Mouse (Mus musculus): ENCODE measurements at regions not wholly inside any gene's neighbourhood (a gene's known extent, or its start where the extent isn't known, plus 50 kb on each side); places are given as distances from the start of the nearest gene placed in this dataset.

DNA sequence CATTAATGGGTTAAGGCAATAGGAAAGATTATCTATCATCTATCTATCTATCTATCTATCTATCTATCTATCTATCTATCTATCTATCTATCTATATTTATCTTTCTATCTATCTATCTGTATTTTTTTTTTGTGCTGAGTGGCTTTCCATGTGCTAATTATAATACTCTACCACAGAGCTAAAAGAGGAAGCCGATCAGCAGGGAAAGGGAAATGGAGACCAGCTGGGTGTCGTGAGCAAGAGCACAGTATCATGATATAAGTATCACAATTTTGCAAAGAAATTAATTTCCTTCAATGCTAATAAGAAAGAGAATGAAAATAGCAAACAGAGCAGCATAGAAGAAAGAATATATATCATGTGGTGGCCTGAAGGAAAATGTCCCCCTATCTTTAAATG lies 69.6 kb downstream of the Cldn1 start:
- no peak for DNase-seq (ENCODE audit: low read depth, low spot score)

DNA sequence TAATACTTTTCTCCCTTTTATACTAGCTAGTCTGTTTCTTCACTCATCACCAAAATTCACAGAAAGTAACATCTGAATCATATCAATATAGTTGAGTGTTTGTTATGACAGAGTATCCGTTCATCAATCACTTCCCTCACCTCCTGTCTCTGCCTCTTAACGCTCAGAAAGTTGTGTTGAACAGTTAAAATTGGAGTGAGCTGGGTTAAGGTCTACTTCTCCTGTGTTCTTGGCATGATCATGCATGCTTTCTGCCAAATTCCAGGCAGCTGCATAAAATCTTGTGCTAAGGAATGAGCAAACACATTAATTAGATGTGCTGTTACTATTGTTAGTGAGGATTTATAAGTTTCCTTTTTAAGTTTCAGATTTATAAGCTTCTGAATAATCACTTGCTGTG lies 79.9 kb downstream of the Cldn1 start:
- DNase-seq (ENCODE audit: low read depth, low spot score) = no peak

DNA sequence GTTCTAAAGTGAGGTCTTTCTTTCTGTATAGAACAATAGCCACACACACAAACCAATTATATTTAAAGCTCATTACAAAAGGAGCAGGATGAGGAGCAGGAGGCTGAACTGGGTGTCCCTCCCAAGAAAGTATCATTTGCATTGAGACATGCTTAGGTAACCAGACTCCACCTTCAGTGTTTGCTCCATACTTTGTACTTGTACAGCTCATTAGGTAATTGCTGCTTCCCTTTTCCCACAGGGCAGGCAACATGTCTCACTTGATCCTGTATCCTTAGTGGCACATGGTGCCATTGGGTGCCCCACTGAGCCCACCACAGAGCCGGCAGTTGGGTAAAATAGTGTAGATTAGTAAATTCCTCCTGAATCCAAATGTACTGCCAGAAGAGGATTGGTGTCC lies 86.0 kb downstream of the Cldn1 start:
- no peak for DNase-seq (ENCODE audit: low read depth, low spot score)

DNA sequence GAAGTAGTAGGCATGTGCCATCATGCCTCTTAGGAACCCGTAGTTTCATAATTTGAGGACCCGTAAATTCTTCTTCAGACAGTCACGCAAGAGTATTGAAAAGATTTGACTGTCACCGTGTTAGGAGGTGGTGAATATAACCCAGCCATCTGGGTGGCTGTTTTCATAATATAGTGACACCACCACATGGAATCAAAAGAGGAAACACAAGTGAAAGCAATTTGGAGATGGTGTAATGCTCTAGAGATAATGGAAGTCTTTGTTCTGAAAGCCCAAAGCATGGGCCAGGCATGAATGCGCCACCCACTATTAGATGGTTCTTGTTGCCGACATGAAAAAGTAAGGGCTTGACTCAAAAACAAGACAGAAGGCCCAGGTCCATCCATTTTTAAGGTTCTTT lies 86.9 kb downstream of the Cldn1 start:
- DNase-seq (ENCODE audit: low read depth, low spot score) = no peak

DNA sequence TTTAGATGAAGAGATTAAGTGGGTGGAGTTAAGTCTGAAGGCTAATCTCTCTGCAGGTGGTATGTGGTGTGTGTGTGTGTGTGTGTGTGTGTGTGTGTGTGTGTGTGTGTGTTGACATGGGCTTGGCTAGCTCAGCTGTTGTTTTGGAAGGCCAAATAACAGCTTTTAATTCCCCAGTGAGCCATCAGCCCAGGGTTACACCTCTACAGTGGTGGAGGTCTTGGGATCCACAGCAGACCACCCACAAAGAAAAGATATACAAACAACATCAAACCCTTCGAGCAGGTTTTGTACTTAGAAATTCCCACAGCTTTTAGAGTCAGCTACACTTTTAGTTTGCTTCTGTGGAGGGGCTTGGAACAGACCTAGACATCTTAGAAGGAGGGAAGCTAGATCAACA lies 89.2 kb downstream of the Cldn1 start:
- DNase-seq (ENCODE audit: low read depth, low spot score) = no peak

DNA sequence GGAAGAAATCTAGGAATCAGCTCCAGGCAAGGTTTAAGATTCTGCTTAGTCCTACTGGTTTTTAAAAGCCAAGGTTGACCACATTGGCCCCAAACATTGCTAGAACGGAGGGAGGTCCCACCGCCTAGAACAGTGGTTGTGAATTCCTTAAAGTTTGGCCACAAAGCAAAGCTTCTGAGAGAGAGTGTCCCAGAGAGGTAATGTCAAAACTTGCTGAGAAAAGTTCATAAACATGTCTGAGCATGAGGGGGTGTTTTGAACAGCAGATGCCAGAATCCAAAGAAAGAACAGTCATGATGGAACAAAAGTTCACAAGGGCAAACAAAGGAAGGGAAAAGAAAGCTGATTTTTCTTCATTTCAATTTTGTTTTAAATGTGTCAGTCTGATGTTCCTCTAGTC lies 90.1 kb downstream of the Cldn1 start:
- DNase-seq (ENCODE audit: low read depth, low spot score) = no peak

DNA sequence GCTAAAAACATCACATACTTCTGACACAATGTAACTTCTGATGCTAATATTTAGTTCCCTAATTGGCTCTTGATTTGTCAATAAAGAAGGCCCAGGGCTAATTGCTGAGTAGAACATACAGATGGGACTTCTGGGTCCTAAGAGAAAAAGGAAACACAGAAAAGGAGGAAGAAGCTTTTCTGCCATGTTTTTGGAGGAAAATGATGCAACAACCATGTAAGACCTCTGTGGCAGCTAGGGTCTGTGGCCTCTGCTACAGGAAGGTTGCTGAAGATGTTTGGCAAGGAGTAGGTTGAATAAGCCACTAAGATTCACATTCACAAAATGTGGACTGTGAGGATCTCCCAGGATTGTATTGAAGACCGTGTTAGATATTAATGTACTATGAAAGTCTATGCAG lies 94.9 kb downstream of the Cldn1 start:
- DNase-seq (ENCODE audit: low read depth, low spot score) = no peak

DNA sequence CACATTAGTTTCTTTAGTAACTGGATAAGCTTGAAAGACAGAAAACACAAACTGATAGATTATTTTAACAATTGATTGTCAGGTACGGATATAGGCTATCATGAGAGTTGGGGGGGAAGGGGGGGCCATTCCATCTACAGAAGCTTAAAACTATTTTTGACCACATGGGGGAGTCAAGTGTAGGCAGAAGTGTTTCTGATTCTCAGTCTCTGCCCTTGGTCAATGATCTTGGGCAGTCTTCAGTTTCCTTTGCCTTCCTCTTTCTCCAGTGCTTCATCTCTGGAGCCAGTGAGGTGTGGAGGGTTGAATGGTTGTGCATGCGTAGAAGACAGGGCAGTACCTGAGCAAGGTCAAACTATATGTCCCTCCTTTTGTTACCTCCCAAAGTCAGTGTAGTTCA lies 118.8 kb downstream of the Cldn1 start:
- peak; percentile 10 for DNase-seq (ENCODE audit: low read depth, low spot score)

DNA sequence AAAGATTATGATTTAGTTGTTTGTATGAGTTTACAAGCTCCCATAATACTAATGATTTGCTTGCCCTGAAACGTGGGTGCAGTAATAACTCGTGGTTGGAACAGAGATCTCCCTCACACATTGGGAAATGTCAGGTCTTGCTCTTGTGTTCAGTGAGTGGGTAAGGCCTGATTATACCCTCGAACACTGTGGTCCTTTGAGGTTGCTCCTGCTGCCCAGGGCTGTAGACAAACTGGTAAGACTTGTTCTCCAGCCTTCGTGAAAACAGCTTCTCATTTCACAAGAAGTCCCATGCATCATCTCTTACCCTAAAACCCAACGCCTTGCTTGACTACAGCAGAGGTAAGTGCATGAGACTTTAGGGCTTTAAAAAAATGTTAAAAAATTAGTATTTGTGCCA lies 119.9 kb downstream of the Cldn1 start:
- DNase-seq (ENCODE audit: low read depth, low spot score) = no peak

DNA sequence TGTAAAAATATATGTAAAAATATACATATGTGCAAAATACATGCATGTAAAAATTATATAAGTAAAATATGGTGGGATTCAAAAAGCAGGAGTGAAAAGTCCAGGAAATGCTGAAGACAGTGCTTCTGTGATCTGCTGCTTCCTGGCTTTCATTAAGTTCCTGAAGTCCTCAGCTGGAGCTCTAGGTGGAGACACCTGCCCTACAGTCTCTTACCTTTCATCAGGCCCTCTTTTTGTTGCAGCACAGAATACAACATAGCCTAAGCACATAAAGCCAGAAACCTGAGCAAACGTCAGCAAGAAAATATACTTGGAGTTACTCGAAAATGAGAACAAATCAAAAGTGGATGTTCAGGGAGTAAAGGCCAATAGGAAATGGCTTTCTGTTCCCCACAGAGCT lies 120.6 kb downstream of the Cldn1 start:
- DNase-seq (ENCODE audit: low read depth, low spot score) = no peak

DNA sequence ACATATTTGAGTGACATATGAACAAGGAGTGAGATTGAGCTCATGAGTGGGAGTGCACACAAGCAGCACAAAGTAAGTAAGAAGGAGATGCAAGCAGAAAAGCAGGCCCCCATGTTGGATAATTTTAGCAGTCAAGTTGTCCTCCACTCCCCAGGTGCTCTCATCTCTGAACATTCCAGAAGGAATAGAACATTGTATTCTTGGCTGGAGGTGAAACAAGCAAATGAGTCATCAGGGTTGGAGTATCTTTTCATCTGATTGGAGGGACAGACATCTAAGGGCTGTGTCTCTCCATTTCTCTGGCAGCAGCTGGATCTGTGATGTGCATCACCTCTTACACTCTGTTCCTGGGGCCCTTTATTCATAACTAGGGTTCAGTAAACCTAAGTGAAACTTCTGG lies 122.7 kb downstream of the Cldn1 start:
- no peak for DNase-seq (ENCODE audit: low read depth, low spot score)

DNA sequence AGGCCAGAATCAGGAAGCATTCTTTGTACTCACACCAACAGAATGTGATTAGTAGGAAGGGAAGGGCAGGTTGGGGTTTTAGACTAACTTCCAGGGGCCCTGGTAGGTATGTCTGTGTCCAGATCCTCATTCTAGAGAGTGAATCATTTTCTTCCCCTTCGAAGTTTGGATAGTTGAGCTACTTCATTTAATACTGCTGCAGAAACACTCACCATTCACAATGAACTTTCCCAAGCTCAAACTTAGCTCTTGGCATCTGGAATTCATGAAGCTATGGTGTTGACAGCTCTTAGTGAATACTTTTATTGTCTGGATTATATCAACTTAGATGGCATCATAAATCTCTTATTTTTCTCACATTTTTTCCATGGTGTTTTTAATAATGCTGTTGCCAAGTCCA lies 123.7 kb downstream of the Cldn1 start:
- DNase-seq (ENCODE audit: low read depth, low spot score) = no peak

DNA sequence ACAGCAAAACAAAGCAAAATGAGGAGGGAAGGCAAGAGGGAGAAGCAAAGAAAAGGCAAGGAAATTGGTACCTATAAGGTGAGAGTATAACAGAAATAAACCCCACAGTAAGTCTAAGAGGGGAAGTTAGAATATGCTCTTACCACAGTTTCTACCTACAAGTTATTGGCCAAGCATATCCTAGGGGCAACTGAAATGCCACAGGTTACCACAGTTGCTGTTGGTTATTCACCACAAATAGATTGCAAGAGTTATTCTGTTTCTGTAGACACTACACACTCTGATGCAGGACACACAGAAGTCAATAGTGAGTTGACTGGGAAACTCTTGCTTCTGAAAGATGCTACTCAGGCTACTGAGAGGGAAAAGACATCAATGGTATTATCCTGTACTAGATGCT lies 129.7 kb upstream of the P3h2 start:
- no peak for DNase-seq (ENCODE audit: low read depth, low spot score)

DNA sequence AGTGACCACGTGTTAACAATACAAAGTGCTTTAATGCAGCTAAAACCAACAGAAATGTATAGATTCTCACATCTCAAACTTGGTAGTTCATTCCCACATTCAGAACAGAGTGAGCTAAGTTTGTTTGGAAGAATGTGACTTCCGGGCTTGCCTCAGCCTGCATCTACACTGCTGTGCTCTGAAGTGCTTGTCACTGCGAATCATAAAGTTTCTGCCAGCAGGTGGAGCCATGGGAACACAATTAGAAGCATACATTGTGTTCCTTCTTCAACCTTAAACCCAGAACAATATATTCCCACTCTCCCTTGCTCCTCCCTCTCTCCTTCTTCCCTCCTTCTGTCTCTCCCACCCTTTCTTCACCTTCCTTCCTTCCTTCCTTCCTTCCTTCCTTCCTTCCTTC lies 128.5 kb upstream of the P3h2 start:
- DNase-seq (ENCODE audit: low read depth, low spot score) = peak; percentile 77

DNA sequence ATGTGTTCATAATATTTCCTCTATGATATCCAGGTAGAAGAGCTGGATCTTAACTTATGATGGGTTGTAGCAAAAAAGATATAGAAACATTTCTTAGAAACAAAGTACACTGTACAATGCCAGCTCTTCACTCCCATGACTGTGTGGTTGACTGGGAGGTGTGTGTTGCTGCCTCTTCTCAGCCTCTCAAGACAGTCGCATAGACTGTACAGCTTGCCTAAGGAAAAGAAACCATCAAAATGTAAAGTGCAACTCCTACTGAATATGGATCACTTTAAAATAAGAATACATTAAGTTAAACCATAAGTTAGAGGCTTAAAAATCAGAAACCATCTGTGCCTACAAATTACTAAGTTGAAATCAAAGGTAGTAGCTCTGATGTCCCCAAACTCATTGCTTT lies 125.5 kb upstream of the P3h2 start:
- no peak for DNase-seq (ENCODE audit: low read depth, low spot score)

DNA sequence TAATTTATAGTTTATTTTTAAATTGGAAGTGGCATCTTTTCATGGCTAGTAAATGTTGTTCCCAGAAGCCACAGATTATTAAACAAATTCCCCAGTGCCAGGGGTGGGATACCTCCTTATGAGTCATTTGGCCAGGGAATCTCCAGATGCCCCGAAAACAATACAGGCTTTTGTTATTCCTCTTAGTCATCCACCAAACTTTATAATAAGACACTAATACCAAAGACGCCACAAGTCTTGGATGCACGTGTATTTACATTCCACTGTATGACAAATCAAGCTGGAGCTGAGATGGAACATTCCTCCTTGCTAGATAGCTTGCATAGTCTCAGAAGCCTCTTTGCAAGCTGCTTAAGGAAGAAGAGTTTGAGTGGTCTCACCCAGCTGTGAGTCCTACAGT lies 105.8 kb upstream of the P3h2 start:
- DNase-seq (ENCODE audit: low read depth, low spot score) = no peak

DNA sequence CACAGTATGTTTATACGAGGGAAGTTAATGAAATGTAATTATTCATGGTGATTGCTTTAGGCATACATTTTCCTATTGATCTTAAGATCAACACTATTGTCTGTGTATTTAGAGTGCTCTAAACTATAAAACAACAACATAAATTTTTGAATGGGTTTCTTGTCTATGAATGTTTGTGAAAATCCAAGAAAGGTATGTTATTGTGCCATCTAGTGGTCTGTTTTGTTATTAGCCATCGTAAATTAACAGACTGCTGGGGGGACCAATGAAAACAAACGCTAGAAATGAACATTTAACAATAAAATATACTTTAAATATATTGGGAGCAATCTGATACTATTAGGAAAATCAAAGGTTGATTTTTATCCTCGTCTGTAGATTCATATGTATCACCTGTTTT lies 93.5 kb upstream of the P3h2 start:
- peak; percentile 11 for DNase-seq (ENCODE audit: low read depth, low spot score)

DNA sequence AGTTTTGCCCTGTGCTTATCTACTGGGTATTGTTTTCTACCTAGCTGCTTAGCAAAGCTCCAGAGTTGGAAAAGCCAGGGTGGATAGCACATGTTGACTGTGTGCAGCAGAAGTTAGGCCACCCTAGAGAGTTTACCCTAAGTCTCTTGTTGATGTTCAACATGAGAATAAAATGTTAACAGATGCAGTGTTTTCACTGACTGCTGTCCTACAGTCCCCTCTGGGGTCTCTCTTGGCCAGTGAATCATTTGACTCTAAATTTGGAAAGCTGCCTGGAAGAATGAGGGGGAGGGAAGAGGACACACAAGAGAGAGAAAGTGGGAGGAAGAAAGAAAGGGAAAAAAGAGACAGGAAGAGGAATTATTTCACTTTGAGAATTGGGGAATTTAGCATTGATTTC lies 90.8 kb upstream of the P3h2 start:
- DNase-seq (ENCODE audit: low read depth, low spot score) = no peak

DNA sequence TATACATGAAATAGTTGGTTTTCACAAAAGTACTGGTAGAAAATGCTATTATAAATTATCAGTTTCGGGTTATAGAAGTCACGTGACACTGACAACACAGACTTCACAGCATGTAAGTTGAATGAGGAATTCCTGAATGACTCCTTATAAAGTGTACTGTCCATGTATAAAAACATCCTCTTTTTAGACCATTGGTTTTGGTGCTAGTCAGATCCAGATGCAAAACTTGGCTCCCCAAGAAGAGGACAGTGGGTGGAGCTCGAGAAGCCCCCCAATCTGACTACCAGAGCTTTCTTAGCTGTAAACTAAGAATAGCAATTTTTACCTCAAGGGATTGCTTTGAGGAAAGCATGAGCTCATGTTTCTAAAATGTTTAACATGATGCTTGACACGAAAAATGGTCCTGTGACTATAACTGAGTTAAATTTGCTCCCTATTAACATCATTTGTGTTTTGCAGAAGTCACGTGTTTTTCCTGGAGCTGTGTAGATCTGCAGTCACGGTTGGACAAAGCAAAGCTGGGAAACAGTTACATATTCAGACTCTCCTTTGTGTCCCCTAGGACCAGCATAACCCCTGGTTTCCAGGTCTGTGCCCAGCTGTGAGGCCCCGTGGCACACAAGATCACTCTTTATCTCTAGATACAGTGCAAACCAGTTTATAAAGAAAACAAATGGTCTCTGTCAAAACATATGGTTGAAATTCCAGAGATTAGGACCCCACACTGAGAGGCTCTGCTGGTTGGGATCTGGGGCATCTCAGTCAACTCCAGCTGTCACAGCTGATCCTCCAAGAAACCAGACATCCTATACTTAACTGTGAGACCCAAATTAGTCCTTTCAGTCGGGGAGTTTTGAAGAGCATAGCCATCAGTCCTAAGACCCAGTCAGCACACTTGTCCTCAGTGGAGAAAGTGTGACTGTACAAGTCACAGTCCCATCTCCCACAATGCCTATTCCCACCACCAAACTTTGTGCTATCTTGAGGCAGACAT lies 80.0 kb upstream of the P3h2 start:
- no peak for DNase-seq (ENCODE audit: low read depth, low spot score)

DNA sequence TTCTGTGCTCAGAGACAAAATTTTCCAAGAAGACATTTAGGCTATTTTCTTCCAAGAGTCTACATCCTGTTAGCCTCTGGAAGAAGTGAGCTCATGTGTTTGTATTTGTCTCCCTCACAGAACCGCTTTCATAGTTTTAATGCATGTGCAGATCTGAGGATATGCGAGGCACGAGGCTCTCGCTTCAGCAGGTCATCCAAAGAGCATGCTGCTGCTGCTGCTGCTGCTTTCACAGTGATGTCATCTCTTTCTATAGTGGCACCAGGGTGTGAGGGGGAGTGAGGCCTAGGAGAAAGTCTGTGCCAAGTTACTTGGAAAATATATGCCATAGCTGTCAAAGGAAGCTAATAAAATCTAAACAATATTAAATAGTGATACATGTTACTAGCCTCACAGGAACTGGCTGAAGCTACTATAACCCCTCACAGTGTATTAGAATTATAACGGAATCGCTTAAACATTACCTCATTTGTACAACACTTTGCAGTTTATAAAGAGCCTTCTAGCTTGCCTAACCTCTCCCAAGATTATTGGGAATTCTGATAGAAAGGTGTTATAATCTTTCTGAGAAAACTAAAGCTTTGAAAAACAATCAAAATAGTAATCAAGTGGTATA lies 79.2 kb upstream of the P3h2 start:
- no peak for DNase-seq (ENCODE audit: low read depth, low spot score)

DNA sequence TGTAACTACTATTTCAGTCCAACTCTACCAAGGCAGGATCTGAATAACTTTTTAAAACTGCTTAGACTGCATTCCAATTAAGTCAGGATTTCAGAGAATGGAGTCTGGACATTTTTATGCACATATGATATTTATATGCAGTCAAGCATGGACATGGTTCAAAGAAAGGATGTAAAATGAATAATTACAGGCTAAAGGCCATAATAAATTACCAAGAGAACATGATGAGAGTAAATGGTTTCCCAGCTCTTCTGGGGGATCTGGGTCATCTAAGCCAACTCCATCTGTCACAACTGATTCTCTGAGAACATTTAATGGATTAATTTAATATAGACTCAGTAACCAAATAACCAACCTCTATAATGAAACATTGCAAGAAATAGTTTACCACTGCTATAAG lies 77.9 kb upstream of the P3h2 start:
- DNase-seq (ENCODE audit: low read depth, low spot score) = no peak

DNA sequence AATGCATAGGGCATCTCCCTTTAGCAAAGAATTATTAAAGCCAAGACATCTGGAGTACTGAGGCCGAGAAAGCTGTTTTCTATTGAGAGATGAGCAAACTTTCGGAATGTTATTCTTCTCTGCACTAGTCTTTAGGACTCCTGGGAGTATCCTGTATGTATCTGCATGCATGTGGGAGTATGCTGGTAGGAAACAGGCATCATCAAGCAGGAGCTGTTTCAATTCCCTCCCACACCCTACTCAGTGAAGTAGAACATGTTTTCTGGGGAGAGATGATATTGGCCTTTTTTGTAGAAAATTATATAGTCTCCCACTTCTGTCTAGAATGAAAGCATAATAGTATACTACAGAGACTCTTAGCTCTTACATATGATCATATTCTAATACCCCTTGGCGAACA lies 76.1 kb upstream of the P3h2 start:
- no peak for DNase-seq (ENCODE audit: low read depth, low spot score)

DNA sequence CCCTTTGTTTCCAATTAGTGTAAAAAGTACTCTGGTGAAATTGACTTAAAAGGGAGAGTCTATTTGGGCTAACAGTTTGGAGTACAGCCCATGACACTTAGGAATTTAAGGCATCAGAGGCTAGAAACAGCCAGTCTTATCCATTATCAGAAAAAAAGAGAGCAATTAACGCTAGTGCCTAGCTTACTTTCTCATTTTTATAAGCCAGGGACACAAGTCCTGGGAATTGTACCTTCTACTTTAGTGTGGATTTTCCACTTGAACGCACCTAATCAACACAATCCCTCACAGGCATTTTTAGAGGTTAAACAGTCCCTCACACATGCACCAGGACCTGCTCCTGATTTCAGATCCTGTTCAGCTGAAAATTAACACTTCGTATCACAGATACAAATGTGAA lies 65.9 kb upstream of the P3h2 start:
- DNase-seq (ENCODE audit: low read depth, low spot score) = no peak
